Mouse (Mus musculus) retina, postnatal 1 day (tissue): ENCODE data around the gene Zfp990.
"Not testable (repeated sequence)": the region's sequence is repeated elsewhere in the genome, so short reads cannot be mapped to it uniquely, and the experiment has no call there.

Experiments
- DNase-seq: peaks from one replicate; pipeline ENCODE4 v3.0.0-alpha.2; 2012

The Zfp990 gene

GRCm38 (mm10) chr4:145510459-145510858, at the start of gene Zfp990:
TSS of gene Zfp990 (plus strand) at chr4:145510759.
- DNase-seq, result not testable (repeated sequence)

- DNase-seq, result peak; percentile 32
Measured at GRCm38 (mm10) chr4:145463553-145464253, 46.9 kb upstream of the Zfp990 start.

- DNase-seq, result no peak
Measured at GRCm38 (mm10) chr4:145478128-145478527, 32.4 kb upstream of the Zfp990 start.

- not testable (repeated sequence) for DNase-seq
Measured at GRCm38 (mm10) chr4:145480699-145481098, 29.9 kb upstream of the Zfp990 start.

- DNase-seq, result no peak
Measured at GRCm38 (mm10) chr4:145489396-145489795, 21.2 kb upstream of the Zfp990 start.

- no peak for DNase-seq
Measured at GRCm38 (mm10) chr4:145492132-145492531, 18.4 kb upstream of the Zfp990 start.

GRCm38 (mm10) chr4:145493316-145493715, 17.2 kb upstream of the Zfp990 start:
- DNase-seq, result not testable (repeated sequence)

- not testable (repeated sequence) for DNase-seq
Measured at GRCm38 (mm10) chr4:145514637-145515036, 4.1 kb downstream of the Zfp990 start.

GRCm38 (mm10) chr4:145515776-145516565, 5.4 kb downstream of the Zfp990 start:
- not testable (repeated sequence) for DNase-seq

GRCm38 (mm10) chr4:145517391-145517790, 6.8 kb downstream of the Zfp990 start:
- DNase-seq, result not testable (repeated sequence)

- not testable (repeated sequence) for DNase-seq
Measured at GRCm38 (mm10) chr4:145543861-145544260, 33.3 kb downstream of the Zfp990 start.

GRCm38 (mm10) chr4:145545106-145545505, 34.5 kb downstream of the Zfp990 start:
- not testable (repeated sequence) for DNase-seq

GRCm38 (mm10) chr4:145545734-145546349, 35.3 kb downstream of the Zfp990 start:
- not testable (repeated sequence) for DNase-seq

- not testable (repeated sequence) for DNase-seq
Measured at GRCm38 (mm10) chr4:145546477-145546876, 35.9 kb downstream of the Zfp990 start.

- no peak for DNase-seq
Measured at GRCm38 (mm10) chr4:145556680-145557079, 46.1 kb downstream of the Zfp990 start.

GRCm38 (mm10) chr4:145559505-145560099, 49.0 kb downstream of the Zfp990 start:
- no peak for DNase-seq

- DNase-seq, result no peak
Measured at GRCm38 (mm10) chr4:145564111-145564821, 53.7 kb downstream of the Zfp990 start.

- DNase-seq, result not testable (repeated sequence)
Measured at GRCm38 (mm10) chr4:145570461-145570860, 59.9 kb downstream of the Zfp990 start.

- DNase-seq, result not testable (repeated sequence)
Measured at GRCm38 (mm10) chr4:145576623-145577022, 66.1 kb downstream of the Zfp990 start.

- not testable (repeated sequence) for DNase-seq
Measured at GRCm38 (mm10) chr4:145580333-145580732, 69.8 kb downstream of the Zfp990 start.

GRCm38 (mm10) chr4:145585078-145585477, 74.5 kb downstream of the Zfp990 start, which contains the start of gene Gm13212:
TSS of gene Gm13212 (plus strand) at chr4:145585166.
- not testable (repeated sequence) for DNase-seq

GRCm38 (mm10) chr4:145586046-145586445, 75.5 kb downstream of the Zfp990 start:
- not testable (repeated sequence) for DNase-seq
